Mouse (Mus musculus) forebrain, postnatal 0 days (tissue): ENCODE data around the gene Fads2. TPM values are rescaled to one million over a fixed set of nuclear protein-coding genes. Genes with fewer than 3 reads are reported as not detected.

ENCODE experiments used
- ATAC-seq: fragments of 200-750 bp; cut with Nextera tagmentation; 2 replicates; pipeline ENCODE4 v1.8.0; 2017; ENCODE audit warnings: mild to moderate bottlenecking, moderate library complexity
- DNase-seq: peaks from one replicate; pipeline ENCODE4 v3.0.0-alpha.2; 2015
- H3K27ac ChIP-seq: fragments of 300-500 bp; sonication (generic); 2 replicates; pipeline ENCODE4 v1.5.1; 2014; ENCODE audit warnings: low read depth, mild to moderate bottlenecking, antibody characterized with exemption, low read length, moderate library complexity, mixed read lengths
- H3K27me3 ChIP-seq: fragments of 300-500 bp; sonication (generic); 2 replicates; pipeline ENCODE4 v1.6.1; 2014; ENCODE audit warnings: mild to moderate bottlenecking, low read length, mixed read lengths; ENCODE audit not compliant: insufficient read depth
- H3K36me3 ChIP-seq: fragments of 300-500 bp; sonication (generic); 2 replicates; pipeline ENCODE4 v1.6.1; 2014; ENCODE audit warnings: mild to moderate bottlenecking, moderate library complexity; ENCODE audit not compliant: insufficient read depth
- H3K4me1 ChIP-seq: fragments of 300-500 bp; sonication (generic); 2 replicates; pipeline ENCODE4 v1.6.1; 2014; ENCODE audit warnings: antibody characterized with exemption; ENCODE audit not compliant: insufficient read depth
- H3K4me2 ChIP-seq: fragments of 300-500 bp; sonication (generic); 2 replicates; pipeline ENCODE4 v1.6.1; 2014; ENCODE audit warnings: low read depth, mild to moderate bottlenecking, moderate library complexity
- H3K4me3 ChIP-seq: fragments of 300-500 bp; sonication (generic); 2 replicates; pipeline ENCODE4 v1.5.1; 2014; ENCODE audit warnings: low read depth, low read length, mixed read lengths
- H3K9ac ChIP-seq: fragments of 300-500 bp; sonication (generic); 2 replicates; pipeline ENCODE4 v1.6.1; 2014; ENCODE audit warnings: mild to moderate bottlenecking
- H3K9me3 ChIP-seq: fragments of 300-500 bp; sonication (generic); 2 replicates; pipeline ENCODE4 v1.6.1; 2016; ENCODE audit warnings: low read length
- CTCF ChIP-seq: sonication (generic); IDR thresholded peaks from 2 replicates; pipeline ENCODE4 v1.5.1; 2016; ENCODE audit warnings: antibody characterized with exemption, control low read depth, low read depth
- WGBS: fragments of 180-500 bp; shearing (Covaris S2); extraction: QIAGEN DNeasy Blood & Tissue Kit; methylation state at CpG from one replicate; pipeline ENCODE4 v1.1.7; 2014; 5-methylcytosine and 5-hydroxymethylcytosine counted together
- polyA plus RNA-seq: library from polyadenylated mRNA; unstranded; fragments of >200 nt; fragmentation: Nextera tagmentation; extraction: Ambion mirVana; gene quantifications from 2 replicates; pipeline ENCODE4 v1.2.1, GENCODE M21; 2015
- total RNA-seq: library from RNA; depleted of rRNA; stranded (reverse); fragments of >200 nt; gene quantifications from 2 replicates; pipeline ENCODE4 v1.2.3, GENCODE M21; 2014

The Fads2 gene
- total and polyA plus RNA-seq, 2 experiments from 2014 or later: 248 to 249 TPM

DNA sequence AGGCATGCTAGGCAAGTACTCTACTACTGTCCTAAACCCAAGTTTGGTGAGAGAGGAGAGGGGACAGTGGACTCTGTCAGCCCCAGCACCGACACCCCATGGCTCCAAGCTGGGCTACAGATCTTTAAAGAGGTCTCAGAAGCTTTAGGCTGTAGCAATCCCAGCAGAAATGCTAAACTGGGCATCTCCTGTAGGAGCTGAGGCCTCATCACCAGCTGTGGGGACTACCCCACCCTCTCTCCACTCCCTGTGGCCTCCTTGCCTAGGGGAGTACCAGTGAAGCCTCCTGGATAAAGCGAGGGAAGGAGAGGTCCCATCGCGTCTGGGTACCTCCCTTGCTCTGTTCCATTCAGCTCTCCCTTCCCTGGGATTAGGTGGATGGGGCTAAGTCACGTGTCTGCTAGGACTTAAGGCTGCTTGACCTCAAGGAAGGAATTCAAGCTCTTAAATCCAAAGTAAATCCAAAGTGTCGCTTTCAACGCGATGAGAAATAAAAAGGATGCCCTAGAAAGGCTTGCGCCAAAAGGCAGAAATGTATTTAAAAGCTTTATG, 42.6 kb downstream of the Fads2 start:
- Histone ChIP-seq H3K36me3 (peaks cover 76% of the 10 kb centered on the region), H3K9ac (no peak overlapping the region), H3K27me3 (no peaks in the 10 kb centered on the region), H3K4me2 (no peak overlapping the region), H3K9me3 (no peaks in the 10 kb centered on the region), H3K27ac (no peak overlapping the region), H3K4me3 (no peak overlapping the region), H3K4me1 (no peaks in the 10 kb centered on the region)
- ATAC-seq (no peak), DNase-seq (no peak)
- no peak for TF ChIP-seq CTCF
- 58% methylated on average over 9 of the region's 9 CpGs for WGBS

DNA sequence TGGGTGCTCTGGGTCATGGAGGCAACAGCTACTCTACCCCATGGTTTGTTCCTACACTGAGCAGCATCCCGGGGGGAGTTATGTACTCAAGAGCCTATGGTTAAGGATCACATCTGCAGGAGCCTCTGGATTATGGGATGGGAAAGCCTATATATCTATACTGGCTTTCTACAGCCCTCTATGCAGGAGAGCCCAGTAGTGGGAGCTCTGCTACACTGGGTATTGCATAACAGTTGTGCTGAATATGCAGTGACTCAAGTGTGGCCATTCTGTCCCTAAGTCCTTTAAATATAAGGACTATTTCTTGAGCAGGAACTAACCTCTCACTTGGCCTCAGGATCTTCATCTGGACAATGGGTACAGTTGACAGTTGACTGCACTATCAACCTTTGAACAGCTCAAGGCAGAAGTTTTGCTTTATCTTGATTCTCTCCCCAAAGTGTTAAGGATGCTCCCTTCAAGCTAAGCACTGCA, 43.2 kb downstream of the Fads2 start:
- WGBS: 94% methylated on average over 1 of the region's 1 CpGs
- peaks cover 76% of the 10 kb centered on the region for H3K36me3 ChIP-seq

DNA sequence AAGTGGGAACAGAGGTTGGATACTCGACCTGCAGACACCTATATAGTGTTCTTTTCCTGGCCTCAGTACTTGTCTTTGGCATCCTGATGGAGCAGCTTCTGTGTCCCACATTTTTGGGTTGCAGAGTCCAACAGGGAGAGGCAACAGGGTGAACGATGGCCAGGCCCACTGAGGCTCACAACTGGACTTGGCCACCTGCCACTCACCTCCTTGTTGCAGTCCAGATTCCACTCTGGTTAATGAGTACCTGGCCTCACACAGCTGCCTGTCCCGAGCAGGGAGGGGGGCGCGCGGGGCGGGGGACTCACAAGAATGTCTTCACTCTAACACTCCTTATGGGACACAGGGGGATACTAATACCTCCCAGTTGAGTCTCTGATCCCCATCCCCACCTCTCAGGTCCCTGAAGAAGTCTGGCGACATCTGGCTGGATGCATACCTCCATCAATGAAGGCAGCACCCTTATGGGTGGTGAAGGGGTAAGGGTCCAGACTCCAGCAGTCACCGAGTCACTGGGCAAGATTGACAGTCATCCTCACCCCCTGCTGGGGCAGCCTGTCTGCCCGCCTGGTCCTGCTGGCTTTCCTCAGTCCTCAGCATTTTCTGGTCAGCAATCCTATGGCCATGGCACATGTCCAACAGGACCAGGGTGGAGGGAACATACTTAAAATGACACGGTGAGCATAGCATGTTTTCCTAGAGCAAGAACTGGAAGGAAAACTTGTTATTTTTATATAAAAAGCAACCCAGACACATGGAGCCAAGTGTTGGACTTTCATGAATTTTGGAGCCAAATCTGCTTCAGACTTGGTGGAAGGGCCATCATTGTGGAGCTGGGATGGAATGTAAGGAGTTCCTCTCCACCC, 43.8 kb downstream of the Fads2 start:
- peaks cover 74% of the 10 kb centered on the region for H3K36me3 ChIP-seq
- no peak for TF ChIP-seq CTCF
- DNase-seq (no peak), ATAC-seq (no peak)
- 74% methylated on average over 11 of the region's 11 CpGs for WGBS
- H3K4me3 ChIP-seq: no peak overlapping the region
- no peaks in the 10 kb centered on the region for H3K4me1 ChIP-seq
- H3K9me3 ChIP-seq: no peaks in the 10 kb centered on the region
- H3K4me2 ChIP-seq: no peak overlapping the region
- no peak overlapping the region for H3K9ac ChIP-seq
- H3K27ac ChIP-seq: no peak overlapping the region
- H3K27me3 ChIP-seq: no peaks in the 10 kb centered on the region

More for the DNA sequence above, 43.2 kb downstream of the Fads2 start:
- no peak for TF ChIP-seq CTCF
- Histone ChIP-seq H3K9ac (no peak overlapping the region), H3K9me3 (no peaks in the 10 kb centered on the region), H3K4me1 (no peaks in the 10 kb centered on the region), H3K27ac (no peak overlapping the region), H3K4me2 (no peak overlapping the region), H3K4me3 (no peak overlapping the region), H3K27me3 (no peaks in the 10 kb centered on the region)
- DNase-seq (no peak), ATAC-seq (no peak)

DNA sequence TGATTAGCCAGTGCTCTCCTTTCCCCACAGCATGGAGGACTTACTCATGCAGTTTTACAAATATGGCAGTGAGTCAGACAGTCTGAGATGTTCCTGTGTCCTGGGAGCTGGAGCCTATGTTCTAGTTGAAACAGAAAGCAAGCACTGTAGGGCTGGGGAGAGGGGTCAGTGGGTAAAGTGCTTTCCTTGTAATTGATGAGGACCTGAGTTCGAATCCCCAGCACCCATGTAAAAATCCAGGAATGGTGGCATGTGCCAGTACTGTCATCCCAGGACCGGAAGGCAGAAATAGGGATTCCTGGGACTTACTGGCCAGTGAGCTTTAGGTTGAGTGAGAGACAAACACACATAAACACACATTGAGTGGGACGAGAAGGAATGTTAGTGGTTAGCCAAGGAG, 44.9 kb downstream of the Fads2 start:
- no peaks in the 10 kb centered on the region for H3K27me3 ChIP-seq
- 91% methylated on average over 3 of the region's 3 CpGs for WGBS
- H3K4me3 ChIP-seq: no peak overlapping the region
- H3K4me1 ChIP-seq: no peaks in the 10 kb centered on the region
- H3K9ac ChIP-seq: no peak overlapping the region
- no peaks in the 10 kb centered on the region for H3K9me3 ChIP-seq
- no peak overlapping the region for H3K27ac ChIP-seq
- DNase-seq (no peak), ATAC-seq (no peak)
- H3K36me3 ChIP-seq: peaks cover 66% of the 10 kb centered on the region
- H3K4me2 ChIP-seq: no peak overlapping the region
- no peak for TF ChIP-seq CTCF

DNA sequence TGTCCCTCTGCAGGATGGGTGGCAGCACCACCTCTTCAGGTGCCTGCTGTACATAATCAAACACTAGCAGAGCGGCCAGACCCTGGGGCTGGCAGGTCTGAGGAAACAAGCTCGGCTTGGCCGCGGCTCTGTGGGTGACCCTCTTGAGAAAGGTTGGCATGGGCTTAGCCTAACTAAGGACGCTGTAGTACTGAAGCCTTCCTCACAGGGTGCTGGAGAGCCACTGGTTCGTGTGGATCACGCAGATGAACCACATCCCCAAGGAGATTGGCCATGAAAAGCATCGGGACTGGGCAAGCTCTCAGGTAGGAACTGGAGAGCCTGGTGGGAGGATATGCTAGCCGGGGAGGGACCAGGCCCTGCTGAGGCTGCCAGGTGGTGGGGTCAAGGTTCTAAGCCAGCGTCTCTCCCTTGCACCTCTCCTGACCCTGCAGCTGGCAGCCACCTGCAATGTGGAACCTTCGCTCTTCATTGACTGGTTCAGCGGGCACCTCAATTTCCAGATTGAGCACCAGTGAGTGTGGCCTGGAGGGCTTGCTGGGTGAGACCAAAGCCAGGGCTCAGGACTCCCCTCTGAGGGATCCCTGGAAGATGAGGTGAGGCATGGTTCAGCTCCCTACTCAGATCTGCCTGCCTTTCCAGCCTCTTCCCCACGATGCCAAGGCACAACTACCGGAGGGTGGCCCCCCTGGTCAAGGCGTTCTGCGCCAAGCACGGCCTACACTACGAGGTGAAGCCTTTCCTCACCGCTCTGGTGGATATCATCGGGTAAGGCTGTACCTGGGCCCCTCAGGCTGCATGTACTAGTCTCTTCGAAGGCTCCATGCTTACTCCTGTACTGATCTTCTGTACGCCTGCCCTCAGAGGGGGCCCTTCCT, 45.5 kb downstream of the Fads2 start:
- 87% methylated on average over 22 of the region's 22 CpGs for WGBS
- TF ChIP-seq CTCF: 0 out of 2 replicates have a peak, but pooled peaks have one; percentile 9
- Histone ChIP-seq H3K4me2 (no peak overlapping the region), H3K36me3 (peaks cover 60% of the 10 kb centered on the region), H3K4me1 (no peaks in the 10 kb centered on the region), H3K27ac (no peak overlapping the region), H3K9me3 (no peaks in the 10 kb centered on the region), H3K27me3 (no peaks in the 10 kb centered on the region), H3K9ac (no peak overlapping the region), H3K4me3 (no peak overlapping the region)
- DNase-seq (no peak), ATAC-seq (0 out of 2 replicates have a peak, but pooled peaks have one; percentile 10)

DNA sequence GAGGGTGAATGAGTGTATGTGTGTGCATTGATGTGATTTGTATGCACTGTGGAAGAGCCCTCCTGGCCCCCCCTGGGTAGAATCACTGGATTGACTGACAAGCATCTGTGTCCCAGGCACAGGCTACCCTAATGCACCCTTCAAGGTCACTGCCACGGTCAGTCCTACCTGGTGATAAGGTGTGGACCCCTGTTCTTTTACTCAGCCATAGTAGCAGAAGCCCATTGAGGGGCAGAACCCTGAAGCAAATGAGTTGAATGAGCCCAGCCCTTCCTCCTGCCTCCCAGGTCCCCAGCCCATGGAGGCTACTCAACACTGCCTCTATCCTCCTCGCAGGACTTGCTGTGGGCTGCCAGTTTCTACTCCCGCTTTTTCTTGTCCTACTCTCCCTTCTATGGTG, 46.3 kb downstream of the Fads2 start:
- Histone ChIP-seq H3K9ac (no peak overlapping the region), H3K27me3 (no peaks in the 10 kb centered on the region), H3K36me3 (peaks cover 60% of the 10 kb centered on the region), H3K4me2 (no peak overlapping the region), H3K4me1 (no peaks in the 10 kb centered on the region), H3K9me3 (no peaks in the 10 kb centered on the region), H3K27ac (no peak overlapping the region), H3K4me3 (no peak overlapping the region)
- 88% methylated on average over 3 of the region's 3 CpGs for WGBS
- TF ChIP-seq CTCF: no peak
- DNase-seq (no peak), ATAC-seq (no peak)
